Mouse (Mus musculus) 416B (cell line): ENCODE results near the gene Prr36.
A peak's percentile ranks its signal among the peaks of the same experiment; 100 is the strongest.

Source experiments
- DNase-seq: peaks from one replicate; pipeline ENCODE4 v3.0.0; 2011; ENCODE audit warnings: low read depth

Gene Prr36

GRCm38 (mm10) chr8:4239193-4239890 is 22.1 kb upstream of the Prr36 start:
- DNase-seq, result peak; percentile 49

GRCm38 (mm10) chr8:4238434-4239192 is 21.4 kb upstream of the Prr36 start, which contains the start of the genes Map2k7 and Gm49320:
Gene Map2k7 (plus strand): TSS chr8:4238740.
Gene Gm49320 (plus strand): TSS chr8:4238865.
- DNase-seq, result peak; percentile 99

- DNase-seq, result peak; percentile 85
These were observed 20.7 kb upstream of the Prr36 start for GRCm38 (mm10) chr8:4237814-4238433.

GRCm38 (mm10) chr8:4230612-4231351 is 13.5 kb upstream of the Prr36 start:
- no peak for DNase-seq

- no peak for DNase-seq
These were observed 12.5 kb upstream of the Prr36 start for GRCm38 (mm10) chr8:4229784-4230183.

GRCm38 (mm10) chr8:4227919-4228318 is 10.7 kb upstream of the Prr36 start:
- DNase-seq, result no peak

- DNase-seq, result no peak
These were observed 9.6 kb upstream of the Prr36 start, which contains the start of gene Lrrc8e for GRCm38 (mm10) chr8:4226739-4227347. Gene Lrrc8e (plus strand): TSS chr8:4226827.

- no peak for DNase-seq
These were observed 9.1 kb upstream of the Prr36 start for GRCm38 (mm10) chr8:4226323-4226722.

- no peak for DNase-seq
These were observed 4.8 kb upstream of the Prr36 start for GRCm38 (mm10) chr8:4222059-4222458.

- DNase-seq, result no peak
These were observed 2.4 kb upstream of the Prr36 start for GRCm38 (mm10) chr8:4219617-4220016.

GRCm38 (mm10) chr8:4216296-4216695 is 963 bp downstream of the Prr36 start:
- DNase-seq, result no peak

GRCm38 (mm10) chr8:4214006-4214980 is 3.0 kb downstream of the Prr36 start:
- DNase-seq, result peak; percentile 99

- DNase-seq, result peak; percentile 90
These were observed 3.9 kb downstream of the Prr36 start for GRCm38 (mm10) chr8:4213210-4214005.

- DNase-seq, result peak; percentile 42
These were observed 4.5 kb downstream of the Prr36 start for GRCm38 (mm10) chr8:4212809-4213209.

GRCm38 (mm10) chr8:4211097-4211496 is 6.2 kb downstream of the Prr36 start:
- DNase-seq, result peak; percentile 31

GRCm38 (mm10) chr8:4207016-4207350 is 10.3 kb downstream of the Prr36 start:
- no peak for DNase-seq

GRCm38 (mm10) chr8:4206182-4207015 is 10.9 kb downstream of the Prr36 start:
- no peak for DNase-seq

GRCm38 (mm10) chr8:4205246-4206123 is 11.8 kb downstream of the Prr36 start:
- no peak for DNase-seq
